Mouse (Mus musculus): ENCODE data around the gene Alpk1.

The Alpk1 gene

DNA sequence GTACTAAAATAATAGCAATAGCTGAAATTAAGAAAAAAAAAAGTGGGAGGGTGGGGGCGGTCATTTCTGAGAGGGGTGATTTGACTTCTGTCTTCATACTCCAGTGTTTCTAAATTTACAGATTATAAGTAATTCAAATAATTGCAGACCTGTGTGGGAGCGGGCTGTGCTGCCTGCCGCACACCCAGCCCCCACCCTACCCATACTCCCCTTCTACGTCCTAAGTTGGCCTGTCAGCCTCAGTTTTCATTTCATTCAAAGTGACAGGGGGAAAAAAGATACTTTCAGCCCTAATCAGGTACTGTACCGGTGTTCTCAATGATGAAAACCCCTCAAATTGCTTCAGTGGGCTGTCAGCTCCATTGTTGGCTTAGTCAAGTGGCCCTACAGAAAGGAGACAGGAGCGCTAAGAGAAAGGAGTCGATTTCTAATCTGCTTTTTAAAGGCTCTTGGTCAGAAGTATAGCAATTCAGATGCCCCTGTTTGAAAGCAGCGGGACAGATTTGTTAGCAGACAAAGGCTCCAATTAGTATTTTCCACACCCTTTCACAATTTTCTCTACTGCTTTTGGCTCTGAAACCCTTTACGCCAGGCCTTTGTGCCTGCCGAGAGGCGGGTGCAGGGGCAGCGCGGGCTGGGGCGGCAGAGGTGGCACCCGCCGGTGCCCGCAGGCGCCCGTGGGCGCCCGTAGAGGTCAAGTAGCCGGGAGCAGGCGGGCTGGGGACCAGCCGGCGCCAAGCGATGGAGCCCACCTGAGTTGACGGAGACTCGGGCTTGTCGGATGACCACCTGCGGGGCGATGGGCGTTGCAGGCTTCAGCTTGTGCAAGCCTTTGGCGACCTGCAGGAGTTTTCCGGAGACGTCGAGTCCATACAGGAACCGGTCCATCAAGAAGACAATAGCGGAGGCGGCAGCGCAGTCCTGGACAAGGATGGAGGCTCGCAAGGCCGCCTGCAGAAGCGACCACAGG lies 85.2 kb downstream of the Alpk1 start:
- no peak for DNase-seq (ENCODE audit: low read depth)

DNA sequence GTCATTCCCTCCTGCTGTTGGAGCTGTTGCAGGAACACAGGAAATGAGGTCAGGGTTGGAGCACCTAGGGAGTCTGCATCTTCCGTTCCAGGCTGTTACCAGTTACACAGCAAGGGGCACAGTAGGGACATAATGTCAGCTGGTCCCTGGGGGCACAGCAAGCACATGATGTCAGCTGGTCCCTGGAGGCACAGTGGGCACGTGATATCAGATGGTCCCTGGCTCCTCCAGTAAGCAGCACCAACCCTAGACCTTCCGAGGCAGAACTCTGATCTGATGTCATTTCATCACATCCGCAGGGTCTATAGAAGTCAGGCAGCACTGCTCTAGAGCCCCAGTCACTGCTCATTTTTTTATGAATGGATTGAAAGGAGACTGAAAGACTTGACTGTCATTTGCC lies 89.1 kb downstream of the Alpk1 start:
- no peak for DNase-seq (ENCODE audit: low read depth)

- DNase-seq (ENCODE audit: low read depth) = no peak
Observed at GRCm38 (mm10) chr3:127679703-127680102, 100.6 kb downstream of the Alpk1 start.

GRCm38 (mm10) chr3:127661646-127662531 lies 118.4 kb downstream of the Alpk1 start:
- no peak for DNase-seq (ENCODE audit: low read depth)

GRCm38 (mm10) chr3:127660712-127661111 lies 119.6 kb downstream of the Alpk1 start:
- DNase-seq (ENCODE audit: low read depth) = no peak

- DNase-seq (ENCODE audit: low read depth) = peak; percentile 67
Observed at GRCm38 (mm10) chr3:127651742-127652653, 128.3 kb downstream of the Alpk1 start.

DNA sequence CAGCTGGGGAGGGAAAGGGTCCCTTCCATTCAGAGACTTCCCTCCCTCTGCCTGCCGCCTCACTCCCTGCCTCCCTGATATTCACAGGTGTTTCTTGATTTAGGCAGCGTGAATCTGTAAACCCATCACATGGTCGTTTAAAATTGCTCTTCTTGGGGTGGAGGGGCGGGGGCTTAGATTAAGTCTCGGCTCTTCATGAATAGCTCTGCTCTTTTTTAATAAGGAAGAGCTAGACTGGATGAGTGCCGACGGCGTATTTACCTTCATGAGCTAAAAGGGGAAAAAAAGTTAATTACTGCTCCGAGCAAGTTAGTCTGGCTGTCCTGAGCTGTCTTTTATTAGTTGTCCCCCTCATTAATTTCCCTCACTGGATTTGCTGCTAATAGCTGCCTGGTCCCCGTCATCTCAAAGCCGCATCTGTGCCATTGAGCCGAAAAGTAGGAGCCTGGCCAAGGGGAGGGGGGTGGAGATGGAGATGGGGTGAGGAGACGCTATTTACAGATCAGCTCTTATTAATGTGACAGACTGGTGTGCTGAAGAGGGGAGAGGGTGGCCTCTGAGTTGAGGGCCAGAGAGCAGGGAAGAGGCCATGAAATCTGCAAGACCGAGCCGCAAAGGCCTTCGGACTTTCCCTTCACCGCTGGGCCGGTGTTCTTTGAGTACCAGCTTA lies 134.0 kb downstream of the Alpk1 start:
- no peak for DNase-seq (ENCODE audit: low read depth)

GRCm38 (mm10) chr3:127642211-127642610 lies 138.1 kb downstream of the Alpk1 start:
- DNase-seq (ENCODE audit: low read depth) = no peak

DNA sequence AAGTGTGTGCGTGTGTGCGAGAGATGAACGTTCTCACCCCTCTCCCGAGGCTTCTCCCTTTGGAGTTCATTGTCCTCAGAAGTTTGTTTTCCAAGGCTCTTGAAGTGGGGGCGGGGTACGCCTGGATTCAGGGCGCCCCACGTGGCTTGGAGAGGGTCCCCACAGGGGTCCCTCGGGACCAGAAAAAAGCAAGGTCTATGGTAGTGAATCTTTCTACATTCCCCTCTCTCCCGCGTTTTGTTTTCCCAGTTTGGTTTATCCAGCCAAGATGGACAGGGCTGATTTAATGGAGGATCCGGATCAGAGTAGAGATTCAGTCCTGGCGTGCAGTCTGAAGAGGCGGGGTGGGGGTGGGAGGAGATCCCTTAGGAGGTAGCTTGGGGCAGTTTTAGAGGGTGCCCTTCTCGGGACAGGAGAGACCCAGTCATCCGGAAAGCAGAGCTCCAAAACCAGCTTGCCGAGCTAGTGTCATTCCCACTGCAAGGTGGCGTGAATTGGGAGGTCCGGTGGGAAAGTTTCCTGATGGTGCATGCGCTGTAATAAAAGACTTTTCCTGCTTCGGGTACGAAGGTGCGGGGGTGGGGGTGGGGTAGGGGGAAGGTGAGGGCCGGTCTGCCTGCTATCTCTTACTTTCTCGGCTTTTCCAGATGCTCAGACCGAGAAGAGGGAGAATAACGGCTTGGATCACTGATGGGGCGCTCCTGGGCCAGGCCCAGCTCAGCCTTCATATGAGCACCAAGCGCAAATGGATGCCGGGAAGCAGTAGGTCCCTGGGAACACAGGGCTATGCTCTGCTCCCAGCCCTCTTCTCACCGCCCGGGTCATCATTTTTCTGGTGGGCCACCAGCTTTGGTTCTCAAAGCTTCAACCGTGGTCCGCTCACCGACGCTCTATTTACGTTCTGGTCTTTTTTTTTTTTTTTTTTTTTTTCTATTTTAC lies 139.3 kb downstream of the Alpk1 start:
- no peak for DNase-seq (ENCODE audit: low read depth)

- no peak for DNase-seq (ENCODE audit: low read depth)
Observed at GRCm38 (mm10) chr3:127639875-127640761, 140.2 kb downstream of the Alpk1 start.

DNA sequence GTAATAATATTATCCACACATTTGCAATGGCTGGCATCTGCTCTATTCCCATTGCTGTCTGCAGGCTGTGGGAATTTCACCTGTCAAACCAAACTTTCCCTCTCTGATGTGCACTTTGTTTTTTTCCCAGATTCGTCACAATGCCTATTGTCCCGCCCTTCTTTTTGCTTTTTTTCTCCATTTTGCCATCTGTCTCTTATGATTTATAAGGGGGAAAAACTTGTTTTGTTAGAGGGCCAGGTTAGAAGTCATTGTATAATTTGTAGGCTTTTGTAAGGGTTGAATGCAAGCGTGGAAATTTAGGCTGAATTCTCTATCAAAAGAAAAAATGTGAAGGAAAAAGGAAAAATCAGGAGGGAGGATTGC lies 145.4 kb downstream of the Alpk1 start:
- DNase-seq (ENCODE audit: low read depth) = no peak

DNA sequence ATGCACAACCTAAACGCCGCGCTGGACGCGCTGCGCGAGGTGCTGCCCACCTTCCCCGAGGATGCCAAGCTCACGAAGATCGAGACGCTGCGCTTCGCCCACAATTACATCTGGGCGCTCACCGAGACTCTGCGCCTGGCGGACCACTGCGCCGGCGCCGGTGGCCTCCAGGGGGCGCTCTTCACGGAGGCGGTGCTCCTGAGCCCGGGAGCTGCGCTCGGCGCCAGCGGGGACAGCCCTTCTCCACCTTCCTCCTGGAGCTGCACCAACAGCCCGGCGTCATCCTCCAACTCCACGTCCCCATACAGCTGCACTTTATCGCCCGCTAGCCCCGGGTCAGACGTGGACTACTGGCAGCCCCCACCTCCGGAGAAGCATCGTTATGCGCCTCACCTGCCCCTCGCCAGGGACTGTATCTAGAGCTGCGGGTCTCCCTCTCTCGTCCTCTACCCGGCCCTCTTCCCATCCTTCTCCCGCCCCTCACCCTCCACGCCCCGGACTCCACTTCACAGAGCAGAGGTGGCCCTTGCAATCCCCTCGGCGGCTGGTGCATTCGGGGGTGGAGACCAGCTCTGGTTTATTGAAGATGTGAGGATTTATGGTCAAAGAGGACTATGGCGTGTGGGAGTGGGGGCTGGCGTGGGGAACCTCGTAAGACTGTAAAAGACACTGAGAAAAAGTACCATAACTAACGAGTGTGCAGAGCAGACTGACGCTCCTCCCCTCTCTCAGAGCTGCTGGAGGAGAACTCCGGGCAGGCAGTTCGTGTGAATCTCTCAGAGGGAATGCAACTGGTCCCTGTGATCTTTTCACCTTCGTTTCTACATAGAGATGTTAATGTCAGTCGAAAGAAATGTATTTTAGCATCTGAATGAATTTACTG lies 146.0 kb downstream of the Alpk1 start:
- no peak for DNase-seq (ENCODE audit: low read depth)

- DNase-seq (ENCODE audit: low read depth) = no peak
Observed at GRCm38 (mm10) chr3:127633080-127634032, 147.0 kb downstream of the Alpk1 start, which contains the start of gene Neurog2. Gene Neurog2, plus strand, starts transcription at chr3:127633135.

- DNase-seq (ENCODE audit: low read depth) = no peak
Observed at GRCm38 (mm10) chr3:127632531-127632930, 147.8 kb downstream of the Alpk1 start.

DNA sequence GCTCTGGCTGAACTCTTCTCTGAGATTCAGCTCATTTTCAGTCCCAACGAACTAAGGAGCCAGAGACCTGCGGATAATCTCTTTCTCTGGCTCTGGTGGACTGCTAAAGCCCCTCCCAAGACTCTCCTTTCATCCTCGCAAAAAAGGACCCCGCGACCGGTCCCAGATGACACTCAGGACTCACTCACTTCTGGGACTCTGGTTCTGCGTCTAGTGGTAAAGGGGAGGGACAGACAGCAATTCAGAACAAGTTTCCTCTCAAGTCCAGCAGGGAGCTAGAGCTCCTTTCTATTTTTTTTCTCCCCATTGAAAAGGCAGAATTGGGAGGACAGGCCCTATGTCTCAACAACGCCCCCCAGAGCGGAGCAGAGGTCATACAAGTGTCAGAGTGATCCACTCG lies 148.7 kb downstream of the Alpk1 start:
- no peak for DNase-seq (ENCODE audit: low read depth)

GRCm38 (mm10) chr3:127630735-127631372 lies 149.5 kb downstream of the Alpk1 start:
- no peak for DNase-seq (ENCODE audit: low read depth)
